Mouse (Mus musculus) embryonic facial prominence, embryonic 10.5 days (tissue): ENCODE measurements around the gene Bmp10. TPM values are rescaled to one million over a fixed set of nuclear protein-coding genes. Genes with fewer than 3 reads are reported as not detected.
"Not testable (repeated sequence)": the region's sequence is repeated elsewhere in the genome, so short reads cannot be mapped to it uniquely, and the experiment has no call there.

Experiments used
- DNase-seq: peaks from one replicate; pipeline ENCODE4 v3.0.0-alpha.2; 2017; ENCODE audit warnings: low spot score
- H3K27ac ChIP-seq: fragments of 300-500 bp; sonication (generic); replicated peaks from 2 replicates; pipeline ENCODE4 v1.5.1; 2016; ENCODE audit warnings: mild to moderate bottlenecking
- H3K27me3 ChIP-seq: fragments of 300-500 bp; sonication (generic); replicated peaks from 2 replicates; pipeline ENCODE4 v1.6.1; 2016; ENCODE audit warnings: low read depth, mild to moderate bottlenecking; ENCODE audit not compliant: poor library complexity, severe bottlenecking
- H3K36me3 ChIP-seq: fragments of 300-500 bp; sonication (generic); replicated peaks from 2 replicates; pipeline ENCODE4 v1.6.1; 2016; ENCODE audit warnings: mild to moderate bottlenecking, moderate library complexity
- H3K4me1 ChIP-seq: fragments of 300-500 bp; sonication (generic); 2 replicates; pipeline ENCODE4 v1.6.1; 2016
- H3K4me3 ChIP-seq: fragments of 300-500 bp; sonication (generic); 2 replicates; pipeline ENCODE4 v1.5.1; 2016; ENCODE audit warnings: mild to moderate bottlenecking, moderate library complexity
- H3K9me3 ChIP-seq: fragments of 300-500 bp; sonication (generic); 2 replicates; pipeline ENCODE4 v1.6.1; 2016; ENCODE audit warnings: mild to moderate bottlenecking
- WGBS: fragments of 180-500 bp; shearing (Covaris S2); methylation state at CpG from one replicate; pipeline ENCODE4 v1.1.7; 2016; 5-methylcytosine and 5-hydroxymethylcytosine counted together
- polyA plus RNA-seq: library from polyadenylated mRNA; unstranded; fragments of >200 nt; fragmentation: Nextera tagmentation; extraction: Ambion mirVana; gene quantifications from 2 replicates; pipeline ENCODE4 v1.2.1, GENCODE M21; 2016

Bmp10 gene
- polyA plus RNA-seq, 1 experiment from 2014 or later = not detected

GRCm38 (mm10) chr6:87455507-87455906 is 26.7 kb downstream of the Bmp10 start:
- Histone ChIP-seq H3K27me3 (no peaks in the 10 kb centered on the region), H3K36me3 (no peaks in the 10 kb centered on the region), H3K4me3 (no peak overlapping the region), H3K4me1 (no peaks in the 10 kb centered on the region), H3K27ac (no peak overlapping the region), H3K9me3 (no peaks in the 10 kb centered on the region)
- no peak for DNase-seq
- WGBS = 80% methylated on average over 6 of the region's 6 CpGs

DNA sequence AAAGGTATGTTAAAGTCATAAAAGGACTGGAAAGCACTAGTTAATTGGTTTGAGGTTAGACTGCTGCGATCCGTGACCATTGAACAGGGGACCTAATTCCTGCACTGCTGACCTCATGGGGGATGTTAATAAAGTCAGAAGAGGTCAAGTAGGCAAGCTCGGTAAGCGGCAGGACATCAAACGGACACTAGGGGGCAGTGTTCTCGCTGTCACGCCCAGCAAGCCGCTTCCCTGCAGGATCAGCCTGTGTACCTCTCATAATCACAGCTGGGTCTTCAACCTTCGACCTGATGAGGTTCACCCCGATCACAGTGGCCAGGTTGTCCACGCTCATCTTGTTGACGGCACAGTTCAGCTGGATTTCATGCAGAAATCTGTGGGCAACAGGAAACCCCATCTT is 37.4 kb downstream of the Bmp10 start:
- WGBS = 9% methylated on average over 12 of the region's 12 CpGs
- no peaks in the 10 kb centered on the region for H3K27me3 ChIP-seq
- no peak overlapping the region for H3K4me3 ChIP-seq
- no peak overlapping the region for H3K27ac ChIP-seq
- H3K36me3 ChIP-seq = no peaks in the 10 kb centered on the region
- no peaks in the 10 kb centered on the region for H3K9me3 ChIP-seq
- DNase-seq = peak; percentile 83
- H3K4me1 ChIP-seq = peaks cover 6% of the 10 kb centered on the region

- peaks cover 6% of the 10 kb centered on the region for H3K4me1 ChIP-seq
- H3K4me3 ChIP-seq = no peak overlapping the region
- 90% methylated on average over 1 of the region's 1 CpGs for WGBS
- H3K27me3 ChIP-seq = no peaks in the 10 kb centered on the region
- no peak overlapping the region for H3K27ac ChIP-seq
- H3K36me3 ChIP-seq = no peaks in the 10 kb centered on the region
- H3K9me3 ChIP-seq = no peaks in the 10 kb centered on the region
- no peak for DNase-seq
These were observed 38.6 kb downstream of the Bmp10 start for GRCm38 (mm10) chr6:87467373-87467772.

GRCm38 (mm10) chr6:87468372-87468771 is 39.6 kb downstream of the Bmp10 start:
- 91% methylated on average over 10 of the region's 10 CpGs for WGBS
- DNase-seq = no peak
- Histone ChIP-seq H3K4me1 (peaks cover 6% of the 10 kb centered on the region), H3K27ac (no peak overlapping the region), H3K4me3 (no peak overlapping the region), H3K9me3 (no peaks in the 10 kb centered on the region), H3K27me3 (no peaks in the 10 kb centered on the region), H3K36me3 (no peaks in the 10 kb centered on the region)

DNA sequence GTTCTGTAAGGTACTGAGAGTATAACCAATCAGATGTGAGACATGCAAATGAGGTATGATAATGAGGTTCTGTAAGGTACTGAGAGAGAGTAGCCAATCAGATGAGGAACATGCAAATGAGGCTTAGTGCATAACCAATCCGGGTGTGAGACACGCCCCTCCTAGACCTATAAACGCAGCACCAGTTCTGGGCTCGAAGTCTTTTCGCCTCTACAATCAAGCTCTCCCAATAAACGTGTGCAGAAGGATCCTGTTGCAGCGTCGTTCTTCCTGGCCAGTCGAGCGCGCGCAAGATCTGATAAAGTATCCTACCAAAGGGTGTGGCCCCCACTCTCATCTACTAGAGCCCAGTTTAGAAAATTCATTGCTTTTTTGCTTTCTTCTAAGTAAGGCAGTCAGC is 41.3 kb downstream of the Bmp10 start:
- not testable (repeated sequence) for H3K4me3 ChIP-seq, H3K9me3 ChIP-seq, H3K4me1 ChIP-seq, H3K27ac ChIP-seq, H3K36me3 ChIP-seq, DNase-seq, H3K27me3 ChIP-seq
- WGBS = 93% methylated on average over 12 of the region's 12 CpGs

GRCm38 (mm10) chr6:87475223-87475622 is 46.4 kb downstream of the Bmp10 start:
- H3K27me3 ChIP-seq = no peaks in the 10 kb centered on the region
- no peak overlapping the region for H3K27ac ChIP-seq
- WGBS = 88% methylated on average over 5 of the region's 5 CpGs
- no peak overlapping the region for H3K4me3 ChIP-seq
- H3K9me3 ChIP-seq = no peaks in the 10 kb centered on the region
- DNase-seq = no peak
- H3K36me3 ChIP-seq = no peaks in the 10 kb centered on the region
- H3K4me1 ChIP-seq = peaks cover 12% of the 10 kb centered on the region

DNA sequence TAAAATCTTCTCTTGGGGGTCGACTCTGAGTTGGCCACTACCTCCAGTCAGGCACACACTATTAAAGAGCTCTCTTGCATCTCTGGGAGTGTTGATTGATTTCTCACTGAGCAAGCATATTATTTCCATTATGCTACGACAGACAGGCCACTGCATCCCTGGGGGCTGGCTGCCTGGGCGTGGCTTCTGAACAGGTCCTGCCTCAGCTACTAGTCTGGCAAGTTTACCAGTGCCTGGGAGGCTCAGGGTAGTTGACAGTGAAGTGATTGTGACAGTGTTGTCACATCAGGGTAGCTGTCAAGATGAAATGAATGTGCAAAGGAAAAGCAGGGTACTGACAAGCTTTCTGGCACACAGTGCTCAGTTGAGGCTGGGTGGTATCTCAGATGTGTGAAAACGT is 50.1 kb downstream of the Bmp10 start:
- no peak for DNase-seq
- H3K36me3 ChIP-seq = no peaks in the 10 kb centered on the region
- no peak overlapping the region for H3K27ac ChIP-seq
- H3K4me1 ChIP-seq = peaks cover 16% of the 10 kb centered on the region
- no peak overlapping the region for H3K4me3 ChIP-seq
- no peaks in the 10 kb centered on the region for H3K9me3 ChIP-seq
- WGBS = 57% methylated on average over 4 of the region's 4 CpGs
- H3K27me3 ChIP-seq = no peaks in the 10 kb centered on the region

- Histone ChIP-seq H3K27ac (no peak overlapping the region), H3K9me3 (no peaks in the 10 kb centered on the region), H3K4me3 (no peak overlapping the region), H3K4me1 (peaks cover 18% of the 10 kb centered on the region), H3K27me3 (no peaks in the 10 kb centered on the region), H3K36me3 (no peaks in the 10 kb centered on the region)
- no peak for DNase-seq
- WGBS = 34% methylated on average over 5 of the region's 5 CpGs
These were observed 50.7 kb downstream of the Bmp10 start for GRCm38 (mm10) chr6:87479291-87479999.

DNA sequence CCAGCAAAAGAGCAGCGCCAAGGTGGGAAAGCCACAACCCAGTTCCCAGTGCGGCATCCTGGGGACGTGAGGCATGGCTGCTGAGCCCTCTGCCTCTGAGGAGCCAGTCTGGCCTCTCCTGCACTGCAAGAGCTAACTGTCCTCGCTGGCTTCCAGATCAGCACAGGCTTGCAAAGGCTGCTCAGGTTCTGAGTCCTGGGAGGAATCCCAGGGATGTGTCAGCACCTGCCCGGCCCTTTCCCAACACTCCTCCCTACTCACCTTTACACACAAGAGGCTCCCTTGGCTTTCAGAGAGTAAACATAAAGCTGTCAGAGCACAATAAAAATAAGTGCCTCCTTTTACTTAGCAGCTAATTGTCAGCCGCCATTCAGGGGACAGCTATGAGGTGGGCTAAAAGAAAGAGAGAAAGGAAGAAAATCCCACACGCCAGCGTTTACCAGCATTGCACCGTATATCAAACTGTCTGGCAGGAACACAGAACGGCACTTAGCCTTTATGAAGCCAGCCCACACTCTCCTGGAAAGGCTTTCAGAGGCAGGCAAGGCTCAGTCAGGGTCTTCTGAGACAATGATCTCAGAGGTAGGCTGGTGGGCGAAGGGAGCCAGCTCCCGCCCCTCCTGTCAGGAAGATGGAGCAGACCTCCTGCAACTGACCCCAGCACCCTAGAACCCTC is 54.6 kb downstream of the Bmp10 start:
- Histone ChIP-seq H3K36me3 (no peaks in the 10 kb centered on the region), H3K4me1 (peaks cover 18% of the 10 kb centered on the region), H3K27me3 (no peaks in the 10 kb centered on the region), H3K27ac (no peak overlapping the region; the same call in 1 of the 2 replicates), H3K9me3 (no peaks in the 10 kb centered on the region), H3K4me3 (no peak overlapping the region)
- DNase-seq = no peak
- WGBS = 61% methylated on average over 12 of the region's 12 CpGs

DNA sequence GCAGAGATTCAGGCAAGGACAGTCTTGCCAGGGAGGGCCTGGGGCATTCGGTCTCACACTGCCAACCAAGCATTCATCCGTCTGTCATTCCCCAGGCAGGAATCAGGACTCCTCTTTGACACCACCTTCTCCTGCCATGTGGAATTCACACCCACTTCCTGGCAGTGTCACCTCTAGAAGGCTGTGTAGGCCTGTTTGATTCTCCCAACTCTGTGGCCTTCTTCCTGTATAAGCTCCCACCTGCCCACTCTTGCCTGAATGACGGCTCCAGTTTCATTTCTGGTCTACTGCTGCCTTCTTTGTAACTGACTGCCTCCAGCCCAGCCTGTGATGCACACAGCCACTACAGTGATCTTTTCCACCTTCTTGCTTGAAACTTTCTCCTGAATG is 55.1 kb downstream of the Bmp10 start:
- DNase-seq = no peak
- Histone ChIP-seq H3K27me3 (no peaks in the 10 kb centered on the region), H3K4me1 (peaks cover 14% of the 10 kb centered on the region), H3K4me3 (no peak overlapping the region), H3K9me3 (no peaks in the 10 kb centered on the region), H3K36me3 (no peaks in the 10 kb centered on the region), H3K27ac (no peak overlapping the region; the same call in 1 of the 2 replicates)
- WGBS = 60% methylated on average over 3 of the region's 3 CpGs

GRCm38 (mm10) chr6:87484806-87485205 is 56.0 kb downstream of the Bmp10 start:
- WGBS = 77% methylated on average over 5 of the region's 5 CpGs
- DNase-seq = no peak
- Histone ChIP-seq H3K4me1 (peaks cover 7% of the 10 kb centered on the region), H3K27ac (no peak overlapping the region), H3K9me3 (no peaks in the 10 kb centered on the region), H3K4me3 (no peak overlapping the region), H3K36me3 (no peaks in the 10 kb centered on the region), H3K27me3 (no peaks in the 10 kb centered on the region)
